Mouse (Mus musculus) frontal cortex, adult 2 months (tissue): ENCODE measurements at regions not wholly inside any gene's neighbourhood (a gene's known extent, or its start where the extent isn't known, plus 50 kb on each side); places are given as distances from the start of the nearest gene placed in this dataset.

Experiments used
- DNase-seq, 2 experiments: peaks; one replicate each; pipeline ENCODE4 v3.0.0; 2022; ENCODE audit warnings: low spot score in 1 of 2; ENCODE audit errors: extremely low spot score in 1 of 2

DNA sequence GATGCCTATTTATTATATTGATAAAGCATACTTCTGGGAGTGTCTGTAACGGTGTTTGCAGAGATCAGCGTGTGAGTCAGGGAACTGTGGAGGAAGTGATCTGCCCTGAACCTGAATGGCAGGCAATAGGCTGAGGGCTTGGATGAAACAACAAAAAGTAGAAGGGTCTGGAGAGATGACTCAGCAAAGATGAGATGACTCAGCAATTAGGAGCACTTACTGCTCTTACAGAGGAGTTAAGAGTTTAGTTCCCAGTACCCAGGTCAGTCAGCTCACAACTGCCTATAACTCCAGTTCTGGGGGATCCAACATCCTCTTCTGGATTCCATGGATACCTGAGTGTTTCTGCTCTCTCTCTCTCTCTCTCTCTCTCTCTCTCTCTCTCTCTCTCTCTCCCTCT, 277.6 kb downstream of the 3100002H09Rik start:
- no peak for DNase-seq

- DNase-seq: no peak
Measured at GRCm38 (mm10) chr4:124332416-124332815, 278.2 kb downstream of the 3100002H09Rik start.

GRCm38 (mm10) chr4:124329107-124329771, 281.4 kb downstream of the 3100002H09Rik start:
- DNase-seq: no peak

- DNase-seq: peak; percentile 22 to 50
Measured at GRCm38 (mm10) chr4:124326301-124326700, 284.3 kb downstream of the 3100002H09Rik start.

GRCm38 (mm10) chr4:124323589-124323988, 287.0 kb downstream of the 3100002H09Rik start:
- no peak for DNase-seq

- no peak for DNase-seq
Measured at GRCm38 (mm10) chr4:124321221-124321620, 289.4 kb downstream of the 3100002H09Rik start.

GRCm38 (mm10) chr4:124317042-124317441, 293.6 kb downstream of the 3100002H09Rik start:
- DNase-seq: no peak

DNA sequence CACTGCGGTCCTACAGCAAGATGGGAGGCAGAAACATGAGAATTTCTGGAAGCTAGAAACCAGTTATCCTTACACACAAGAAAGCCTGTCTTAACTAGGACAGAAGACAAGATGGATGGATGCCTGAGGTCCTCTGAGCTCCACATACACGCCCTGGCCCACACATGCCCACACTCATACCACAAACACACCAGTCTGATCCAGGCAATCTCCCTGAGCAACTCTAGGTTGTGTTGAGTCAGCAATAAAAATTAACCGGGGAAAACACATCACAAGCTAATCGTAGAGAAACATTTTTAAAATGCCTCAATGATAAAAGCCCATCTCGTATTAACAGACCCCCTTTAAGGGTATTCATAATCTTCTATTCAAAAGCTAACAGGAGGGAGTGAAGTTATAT, 298.9 kb downstream of the 3100002H09Rik start:
- no peak for DNase-seq

- no peak for DNase-seq
Measured at GRCm38 (mm10) chr4:124310594-124310993, 300.0 kb downstream of the 3100002H09Rik start.

GRCm38 (mm10) chr4:124305871-124306555, 304.6 kb downstream of the 3100002H09Rik start:
- DNase-seq: peak in 1 of 2 experiments; percentile 43

GRCm38 (mm10) chr4:124302950-124303349, 307.7 kb downstream of the 3100002H09Rik start:
- peak; percentile 24 to 70 for DNase-seq

DNA sequence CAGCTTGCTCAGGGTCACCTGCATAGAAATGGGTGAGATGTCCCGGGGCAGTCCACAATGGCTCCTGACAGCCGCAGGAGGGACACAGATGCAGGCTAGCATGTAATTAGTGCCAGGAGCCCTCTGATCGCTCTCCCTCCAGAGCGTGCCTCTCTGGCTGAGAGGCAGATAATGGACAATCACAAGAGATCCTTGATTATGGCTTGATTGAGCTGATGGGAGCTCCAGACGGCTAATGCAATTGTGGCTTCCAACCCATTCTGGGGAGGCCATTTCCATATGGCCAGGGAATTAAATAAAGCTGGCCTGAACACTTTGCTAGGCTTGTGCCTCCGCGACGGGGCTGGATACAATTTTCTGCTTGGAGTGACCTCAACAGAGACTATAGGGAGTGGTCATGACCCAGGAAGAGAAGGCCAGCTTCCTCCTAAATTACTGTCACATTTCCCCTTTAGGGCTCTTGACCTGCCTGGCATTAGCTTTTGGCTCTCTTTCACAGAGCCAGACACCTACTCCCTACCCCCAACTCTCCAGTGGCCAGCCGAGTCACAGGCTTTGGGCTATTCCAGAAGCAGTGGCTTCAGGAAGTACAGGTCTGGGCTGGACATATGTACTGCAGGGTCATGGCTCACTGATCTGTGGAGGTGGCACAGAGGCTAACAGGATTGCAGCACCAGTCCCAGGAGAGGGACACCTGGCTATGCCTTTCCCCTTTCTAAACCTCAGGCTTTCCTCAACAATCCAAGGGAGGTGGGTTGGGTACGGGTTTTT, 311.8 kb downstream of the 3100002H09Rik start:
- no peak for DNase-seq

GRCm38 (mm10) chr4:124292254-124292653, 318.3 kb downstream of the 3100002H09Rik start:
- no peak for DNase-seq

GRCm38 (mm10) chr4:124291767-124292166, 318.8 kb downstream of the 3100002H09Rik start:
- no peak for DNase-seq

GRCm38 (mm10) chr4:124287471-124287870, 323.1 kb downstream of the 3100002H09Rik start:
- DNase-seq: no peak

DNA sequence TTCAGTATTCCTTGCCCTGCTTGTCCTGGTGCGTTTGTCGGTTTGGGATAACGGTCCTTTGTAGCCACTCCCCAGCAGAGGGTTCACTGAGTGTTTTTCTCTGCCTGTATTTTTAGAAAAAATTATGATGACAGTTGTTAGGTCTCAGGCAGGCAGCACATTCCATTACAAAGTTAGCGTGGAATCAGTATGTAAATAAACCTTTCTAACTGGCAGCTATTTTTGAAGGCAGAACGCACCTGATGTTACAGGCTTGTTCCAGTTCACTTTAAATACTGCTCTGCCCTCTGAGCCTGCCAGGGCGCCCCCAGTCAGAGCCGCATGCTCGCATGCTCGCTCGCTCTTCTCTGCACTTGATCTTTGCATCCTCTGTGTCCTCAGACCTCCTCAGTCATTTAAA, 331.9 kb downstream of the 3100002H09Rik start:
- no peak for DNase-seq

DNA sequence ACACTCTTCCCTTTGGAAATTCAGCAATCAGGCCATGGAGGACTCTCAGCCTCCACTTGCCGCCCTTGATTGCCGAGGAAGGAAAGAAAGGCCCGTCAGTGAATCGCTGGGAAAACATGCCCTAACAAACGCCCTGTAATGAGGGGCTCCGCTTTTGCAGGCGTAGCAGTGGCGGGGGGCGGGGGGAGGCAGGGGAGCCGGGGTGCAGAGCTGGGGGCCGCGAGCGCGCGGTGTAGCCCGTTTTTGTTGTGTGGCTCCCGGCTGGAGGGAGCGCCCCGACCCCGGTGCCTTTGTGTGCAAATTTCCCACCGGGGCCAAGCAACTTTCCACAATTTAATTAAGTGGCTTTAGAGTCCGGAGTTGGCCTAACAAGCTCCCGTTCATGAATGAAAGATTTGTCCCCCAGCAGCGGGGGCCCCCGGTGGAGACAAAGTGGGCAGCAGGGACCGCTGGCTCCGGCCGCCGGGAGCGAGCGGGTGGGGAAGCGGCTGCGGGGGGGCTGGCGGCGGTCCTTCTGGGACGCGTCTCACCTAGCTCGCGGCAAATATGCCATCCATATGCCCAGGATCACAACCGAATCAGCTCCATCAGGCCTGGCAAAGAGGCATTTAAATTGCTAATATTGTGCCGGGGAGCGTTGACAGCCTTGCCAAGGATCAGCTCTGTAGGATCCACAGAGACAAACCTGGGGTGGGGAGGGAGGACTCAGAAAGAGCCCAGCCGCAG, 333.0 kb downstream of the 3100002H09Rik start:
- DNase-seq: no peak

GRCm38 (mm10) chr4:124276741-124277455, 333.7 kb downstream of the 3100002H09Rik start:
- peak in 1 of 2 experiments; percentile 36 for DNase-seq

- no peak for DNase-seq
Measured at GRCm38 (mm10) chr4:124272002-124272401, 338.6 kb downstream of the 3100002H09Rik start.

- DNase-seq: no peak
Measured at GRCm38 (mm10) chr4:124268404-124268803, 342.2 kb downstream of the 3100002H09Rik start.
